Mouse (Mus musculus): ENCODE data around the gene Galns.

- TF ChIP-seq GATA1 (IDR thresholded peaks at IDR 0.05; ENCODE audit: low read length), result no peak
- no peak for TF ChIP-seq TAL1 (IDR thresholded peaks at IDR 0.05; ENCODE audit: low read length)
Measured at GRCm38 (mm10) chr8:122575286-122575685, 36.0 kb downstream of the Galns start.

Data from erythroblast, embryonic 14.5 days (primary cell).